Mouse (Mus musculus) CH12.LX (cell line): ENCODE data around the gene Tinf2. TPM values are rescaled to one million over a fixed set of nuclear protein-coding genes. Genes with fewer than 3 reads are reported as not detected.

Experiments
- DNase-seq: peaks from one replicate; pipeline ENCODE4 v3.0.0-alpha.2; 2013; ENCODE audit errors: extremely low read depth
- H3K27ac ChIP-seq: 2 replicates; pipeline ENCODE4 v1.5.1; 2012; ENCODE audit warnings: low read depth, mild to moderate bottlenecking, control low read depth, moderate library complexity; ENCODE audit not compliant: insufficient read depth
- H3K27me3 ChIP-seq: replicated peaks from 2 replicates; pipeline ENCODE3; 2012; ENCODE audit warnings: inconsistent platforms
- H3K36me3 ChIP-seq, 2 experiments: replicated peaks in 1 of 2; 2 replicates each; pipeline versions ENCODE3 to v1.6.1; 2012; ENCODE audit warnings: inconsistent platforms in 1 of 2, low read length in 1 of 2, mild to moderate bottlenecking in 1 of 2, mixed read lengths in 1 of 2, moderate library complexity in 1 of 2; ENCODE audit not compliant: control insufficient read depth in 1 of 2, insufficient read depth in 1 of 2
- H3K4me1 ChIP-seq, 2 experiments: 2 replicates each; pipeline ENCODE4 v1.6.1; 2012; ENCODE audit warnings: inconsistent platforms in 1 of 2, moderate library complexity in 1 of 2; ENCODE audit not compliant: insufficient read depth in 2 of 2, control insufficient read depth in 1 of 2
- H3K4me2 ChIP-seq: 2 replicates; pipeline ENCODE4 v1.6.1; 2012; ENCODE audit warnings: low read depth, mild to moderate bottlenecking, control low read depth; ENCODE audit not compliant: poor library complexity, insufficient read depth, severe bottlenecking
- H3K4me3 ChIP-seq, 3 experiments: fragments of 150-350 bp in 1 of 3; sonication (generic) in 1 of 3; replicated peaks in 1 of 3; 2 replicates each; pipeline versions ENCODE3 to v1.5.1; 2011 to 2012; ENCODE audit warnings: low read depth in 2 of 3, low read length in 2 of 3, mild to moderate bottlenecking in 2 of 3, moderate library complexity in 2 of 3, control low read depth in 1 of 3, improper control_type of control experiment in 1 of 3, inconsistent platforms in 1 of 3, mixed read lengths in 1 of 3; ENCODE audit not compliant: poor library complexity in 1 of 3
- H3K79me2 ChIP-seq: replicated peaks from 2 replicates; pipeline ENCODE4 v1.6.1; 2012; ENCODE audit warnings: mild to moderate bottlenecking, moderate library complexity; ENCODE audit not compliant: control insufficient read depth, poor library complexity, insufficient read depth, severe bottlenecking; ENCODE audit errors: extremely low read depth
- H3K9ac ChIP-seq: 2 replicates; pipeline ENCODE4 v1.6.1; 2012; ENCODE audit warnings: low read depth, mild to moderate bottlenecking, control low read depth, moderate library complexity; ENCODE audit not compliant: insufficient read depth
- H3K9me3 ChIP-seq: replicated peaks from 2 replicates; pipeline ENCODE3; 2012; ENCODE audit warnings: low read length, inconsistent platforms, mixed read lengths
- BHLHE40 ChIP-seq: IDR thresholded peaks from 2 replicates; pipeline ENCODE4 v1.6.1; 2011; ENCODE audit warnings: mild to moderate bottlenecking, low read depth, low read length, improper control_type of control experiment
- CHD1 ChIP-seq: IDR thresholded peaks from 2 replicates; pipeline ENCODE4 v1.6.1; 2012; ENCODE audit warnings: low read depth, low read length, improper control_type of control experiment, inconsistent platforms
- CHD2 ChIP-seq: IDR thresholded peaks from 2 replicates; pipeline ENCODE4 v1.6.1; 2011; ENCODE audit warnings: low read length, improper control_type of control experiment
- E2F4 ChIP-seq: IDR thresholded peaks from 2 replicates; pipeline ENCODE4 v1.6.1; 2011; ENCODE audit warnings: low read depth, low read length, improper control_type of control experiment; ENCODE audit not compliant: insufficient replicate concordance
- ELF1 ChIP-seq: IDR thresholded peaks from 2 replicates; pipeline ENCODE4 v1.6.1; 2014; ENCODE audit warnings: low read depth, mild to moderate bottlenecking, inconsistent platforms, low read length, improper control_type of control experiment
- EP300 ChIP-seq: IDR thresholded peaks from 2 replicates; pipeline ENCODE4 v1.6.1; 2011; ENCODE audit warnings: low read length, improper control_type of control experiment
- ETS1 ChIP-seq: conservative IDR thresholded peaks from 2 replicates; pipeline ENCODE4 v1.6.1; 2012; ENCODE audit warnings: low read depth, mild to moderate bottlenecking, inconsistent platforms, low read length, improper control_type of control experiment, moderate library complexity
- GABPA ChIP-seq: IDR thresholded peaks from 2 replicates; pipeline ENCODE4 v1.6.1; 2012; ENCODE audit warnings: low read depth, low read length, improper control_type of control experiment, inconsistent platforms; ENCODE audit not compliant: insufficient replicate concordance
- HCFC1 ChIP-seq: IDR thresholded peaks from 2 replicates; pipeline ENCODE4 v1.6.1; 2012; ENCODE audit warnings: low read depth, mild to moderate bottlenecking, inconsistent platforms, low read length, improper control_type of control experiment
- IRF4 ChIP-seq: IDR thresholded peaks from 2 replicates; pipeline ENCODE4 v1.6.1; 2014; ENCODE audit warnings: low read depth, mild to moderate bottlenecking, inconsistent platforms, low read length, improper control_type of control experiment
- JUN ChIP-seq: IDR thresholded peaks from 2 replicates; pipeline ENCODE4 v1.6.1; 2011; ENCODE audit warnings: low read depth, mild to moderate bottlenecking, low read length, improper control_type of control experiment, moderate library complexity; ENCODE audit not compliant: insufficient read depth
- JUND ChIP-seq: conservative IDR thresholded peaks from 2 replicates; pipeline ENCODE4 v1.6.1; 2011; ENCODE audit warnings: low read depth, low read length, improper control_type of control experiment
- KAT2A ChIP-seq: IDR thresholded peaks from 2 replicates; pipeline ENCODE4 v1.6.1; 2012; ENCODE audit warnings: low read length, improper control_type of control experiment, inconsistent platforms; ENCODE audit not compliant: insufficient replicate concordance
- MAFK ChIP-seq: IDR thresholded peaks from 2 replicates; pipeline ENCODE4 v1.6.1; 2011; ENCODE audit warnings: low read length, improper control_type of control experiment; ENCODE audit not compliant: insufficient replicate concordance
- MAX ChIP-seq: IDR thresholded peaks from 2 replicates; pipeline ENCODE4 v1.6.1; 2011; ENCODE audit warnings: low read length, improper control_type of control experiment
- MAZ ChIP-seq: IDR thresholded peaks from 2 replicates; pipeline ENCODE4 v1.6.1; 2012; ENCODE audit warnings: low read depth, mild to moderate bottlenecking, inconsistent platforms, low read length, improper control_type of control experiment, moderate library complexity
- MEF2A ChIP-seq: IDR thresholded peaks from 2 replicates; pipeline ENCODE4 v1.6.1; 2014; ENCODE audit warnings: low read depth, mild to moderate bottlenecking, inconsistent platforms, low read length, improper control_type of control experiment, borderline replicate concordance
- MXI1 ChIP-seq: IDR thresholded peaks from 2 replicates; pipeline ENCODE4 v1.6.1; 2011; ENCODE audit warnings: mild to moderate bottlenecking, low read depth, low read length, improper control_type of control experiment
- MYC ChIP-seq: IDR thresholded peaks from 2 replicates; pipeline ENCODE4 v1.6.1; 2011; ENCODE audit warnings: low read depth, mild to moderate bottlenecking, improper control_type of control experiment, low read length
- NELFE ChIP-seq: IDR thresholded peaks from 2 replicates; pipeline ENCODE4 v1.6.1; 2011; ENCODE audit warnings: low read depth, low read length, improper control_type of control experiment
- NRF1 ChIP-seq: IDR thresholded peaks from 2 replicates; pipeline ENCODE4 v1.6.1; 2014; ENCODE audit warnings: low read depth, mild to moderate bottlenecking, inconsistent platforms, low read length, improper control_type of control experiment, moderate library complexity
- PAX5 ChIP-seq: IDR thresholded peaks from 2 replicates; pipeline ENCODE4 v1.6.1; 2012; ENCODE audit warnings: low read length, inconsistent platforms, mixed read lengths
- POLR2A ChIP-seq: IDR thresholded peaks from 2 replicates; pipeline ENCODE4 v1.6.1; 2011; ENCODE audit warnings: low read depth, mild to moderate bottlenecking, improper control_type of control experiment, low read length
- POLR2AphosphoS2 ChIP-seq: IDR thresholded peaks from 2 replicates; pipeline ENCODE4 v1.6.1; 2011; ENCODE audit warnings: low read depth, low read length, improper control_type of control experiment
- RAD21 ChIP-seq: IDR thresholded peaks from 2 replicates; pipeline ENCODE4 v1.6.1; 2011; ENCODE audit warnings: low read depth, mild to moderate bottlenecking, low read length, improper control_type of control experiment, moderate library complexity
- RCOR1 ChIP-seq: conservative IDR thresholded peaks from 2 replicates; pipeline ENCODE4 v1.6.1; 2012; ENCODE audit warnings: low read depth, mild to moderate bottlenecking, inconsistent platforms, low read length, improper control_type of control experiment
- SIN3A ChIP-seq: IDR thresholded peaks from 2 replicates; pipeline ENCODE4 v1.6.1; 2012; ENCODE audit warnings: low read length, improper control_type of control experiment, inconsistent platforms
- SMC3 ChIP-seq: IDR thresholded peaks from 2 replicates; pipeline ENCODE4 v1.6.1; 2011; ENCODE audit warnings: low read depth, low read length, improper control_type of control experiment
- TBP ChIP-seq: conservative IDR thresholded peaks from 2 replicates; pipeline ENCODE4 v1.6.1; 2011; ENCODE audit warnings: low read depth, low read length, improper control_type of control experiment
- TCF12 ChIP-seq: IDR thresholded peaks from 2 replicates; pipeline ENCODE4 v1.6.1; 2014; ENCODE audit warnings: low read depth, mild to moderate bottlenecking, inconsistent platforms, low read length, improper control_type of control experiment
- UBTF ChIP-seq: IDR thresholded peaks from 2 replicates; pipeline ENCODE4 v1.6.1; 2012; ENCODE audit warnings: low read depth, mild to moderate bottlenecking, inconsistent platforms, low read length, improper control_type of control experiment, moderate library complexity
- USF1 ChIP-seq: IDR thresholded peaks from 2 replicates; pipeline ENCODE4 v1.6.1; 2014; ENCODE audit warnings: low read depth, mild to moderate bottlenecking, inconsistent platforms, low read length, improper control_type of control experiment
- USF2 ChIP-seq: conservative IDR thresholded peaks from 2 replicates; pipeline ENCODE4 v1.6.1; 2011; ENCODE audit warnings: low read depth, low read length, improper control_type of control experiment
- ZC3H11A ChIP-seq: IDR thresholded peaks from 2 replicates; pipeline ENCODE4 v1.6.1; 2012; ENCODE audit warnings: low read depth, mild to moderate bottlenecking, inconsistent platforms, low read length, improper control_type of control experiment
- ZKSCAN1 ChIP-seq: IDR thresholded peaks from 2 replicates; pipeline ENCODE4 v1.6.1; 2012; ENCODE audit warnings: low read depth, inconsistent platforms, low read length, improper control_type of control experiment, borderline replicate concordance
- ZMIZ1 ChIP-seq: IDR thresholded peaks from 2 replicates; pipeline ENCODE4 v1.6.1; 2012; ENCODE audit warnings: low read depth, mild to moderate bottlenecking, inconsistent platforms, low read length, improper control_type of control experiment
- dilution Hi-C: fragments of 300-500 bp; cut with MboI; formaldehyde crosslinking; loops from 2 replicates; pipeline ENCODE4 v1.14.3; 2020; ENCODE audit warnings: low sequenced_read_pairs; ENCODE audit not compliant: extremely low pct_unique_long_range_greater_than_20kb, extremely low pct_ligation_motif_present
- in situ Hi-C: fragments of 300-500 bp; cut with MboI; formaldehyde crosslinking; loops from 3 replicates; pipeline ENCODE4 v1.14.3; 2019; ENCODE audit warnings: low sequenced_read_pairs, low pct_ligation_motif_present, low pct_unique_long_range_greater_than_20kb, mixed read lengths
- polyA plus RNA-seq: library from polyadenylated mRNA; unstranded; fragments of >175 nt; gene quantifications from 2 replicates; pipeline ENCODE4 v1.2.1, GENCODE M21; 2012; ENCODE audit warnings: low read depth; ENCODE audit not compliant: insufficient read length
- total RNA-seq, 2 experiments: library from RNA; depleted of rRNA; stranded (reverse); fragments of 300-350 nt in 1 of 2; fragments of >200 nt in 1 of 2; gene quantifications; 2 replicates each; pipeline ENCODE4 v1.2.3; 2012 to 2014

The Tinf2 gene
- total and polyA plus RNA-seq, 3 experiments, result 23.3 to 31.1 (median 29.1) TPM

GRCm38 (mm10) chr14:55637795-55638194 is 43.8 kb downstream of the Tinf2 start, which contains the start of gene Gm49378 (continued):
- TF ChIP-seq ZC3H11A (no peak), NRF1 (no peak)

- H3K27ac ChIP-seq, result no peak within 1 kb of the TSS; the same call in 1 of the 2 replicates
- no peak for TF ChIP-seq ZKSCAN1
- peak; percentile 75; the same call in 1 of the 2 replicates for TF ChIP-seq TBP
- peak; percentile 76 for TF ChIP-seq TCF12
- peak; percentile 85 for TF ChIP-seq POLR2AphosphoS2
- TF ChIP-seq ETS1, result peak; percentile 32; the same call in 1 of the 2 replicates
- peak; percentile 82 for TF ChIP-seq POLR2A
- peak; percentile 100 for TF ChIP-seq MXI1
- TF ChIP-seq PAX5, result no peak
- TF ChIP-seq USF1, result peak; percentile 70
- no peak for TF ChIP-seq EP300
- TF ChIP-seq SIN3A, result peak; percentile 98
- peak; percentile 97 for TF ChIP-seq MYC
- no peak for TF ChIP-seq NRF1
- TF ChIP-seq IRF4, result peak; percentile 53; the same call in 1 of the 2 replicates
- no peak for TF ChIP-seq GABPA
- peak; percentile 98 for TF ChIP-seq MAX
- TF ChIP-seq UBTF, result no peak
- TF ChIP-seq SMC3, result no peak
- TF ChIP-seq MAFK, result no peak
- TF ChIP-seq NELFE, result peak; percentile 76
- TF ChIP-seq MEF2A, result peak; percentile 61; the same call in 1 of the 2 replicates
- peak; percentile 78 for TF ChIP-seq ELF1
- TF ChIP-seq BHLHE40, result peak; percentile 97
- peak; percentile 81 for TF ChIP-seq MAZ
- no peak for TF ChIP-seq JUN
- TF ChIP-seq HCFC1, result peak; percentile 80
- 0 out of 2 replicates have a peak, but pooled peaks have one; percentile 52 for TF ChIP-seq RCOR1
- peak; percentile 57; the same call in 1 of the 2 replicates for TF ChIP-seq CHD2
- TF ChIP-seq E2F4, result no peak
- TF ChIP-seq KAT2A, result 0 out of 2 replicates have a peak, but pooled peaks have one; percentile 66
- peak; percentile 57 for TF ChIP-seq ZMIZ1
- TF ChIP-seq ZC3H11A, result no peak
- no peak for TF ChIP-seq JUND
- no peak for TF ChIP-seq RAD21
- TF ChIP-seq USF2, result no peak; the same call in 1 of the 2 replicates
- TF ChIP-seq CHD1, result no peak
- peaks cover 62 to 83% of the 10 kb centered on the region in 2 experiments for H3K36me3 ChIP-seq
- dilution Hi-C loops (no loop called here), in situ Hi-C loops (no loop called here)
- peaks cover 10% of the 10 kb centered on the region; the same call in 1 of the 2 replicates for H3K79me2 ChIP-seq
- peak; percentile 93 for DNase-seq
- H3K4me3 ChIP-seq, result peak within 1 kb of the TSS; percentile 75 to 89 (median 78)
- peaks cover 4 to 28% of the 10 kb centered on the region in 2 experiments; a peak in 3 of 4 replicates for H3K4me1 ChIP-seq
- no peaks in the 10 kb centered on the region for H3K9me3 ChIP-seq
- H3K27me3 ChIP-seq, result no peaks in the 10 kb centered on the region
- H3K9ac ChIP-seq, result peak within 1 kb of the TSS; percentile 54
- H3K4me2 ChIP-seq, result peak within 1 kb of the TSS; percentile 53
These were observed 46.1 kb downstream of the Tinf2 start, which contains the start of gene Ipo4 for GRCm38 (mm10) chr14:55635523-55636007. Gene Ipo4 (minus strand): TSS chr14:55635957.
